In the genomic region with DNA sequence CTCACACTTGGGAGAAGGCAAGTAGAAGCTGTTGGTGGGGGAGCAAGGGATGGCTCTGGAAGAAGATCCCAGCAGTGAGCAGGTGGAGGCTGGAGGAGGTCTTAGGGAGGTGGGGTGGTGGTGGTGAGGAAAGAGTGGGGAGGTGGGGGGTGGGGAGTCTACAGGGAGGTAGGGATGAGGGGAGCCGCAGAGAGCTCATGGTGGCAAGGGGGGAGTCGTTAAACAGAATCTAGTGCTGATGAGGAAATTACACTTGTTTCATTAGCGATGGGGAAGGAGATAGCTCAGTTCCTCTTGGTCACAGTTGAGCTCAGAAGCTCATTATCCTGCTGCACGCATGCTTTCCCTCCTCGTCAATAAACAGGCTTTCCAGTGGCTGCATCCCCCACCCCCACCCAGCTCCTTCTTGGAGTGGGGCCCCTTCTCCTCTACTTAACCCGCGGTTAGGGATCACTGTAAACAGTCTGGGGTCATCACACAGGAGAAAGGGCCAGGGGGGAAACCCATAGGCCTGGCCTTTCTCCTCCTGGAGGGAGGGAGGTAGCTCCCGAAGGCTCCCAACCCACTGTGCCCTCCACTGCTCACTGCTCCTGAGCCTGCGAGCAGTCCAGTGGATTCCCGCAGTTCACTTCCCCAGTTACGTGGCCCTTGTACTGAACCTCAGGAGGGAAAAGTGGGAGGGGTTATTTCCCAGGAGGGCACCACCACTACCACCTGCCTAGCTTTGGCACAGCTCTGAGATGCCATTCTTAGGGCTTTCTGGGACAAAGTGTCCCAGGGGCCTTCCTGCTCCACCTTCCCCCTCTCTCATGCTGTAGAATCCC, we compare ENCODE assay signal across 15 mouse cellular contexts.
DNase-seq lines count a peak whose midpoint lies in the region; ATAC-seq and TF ChIP-seq lines count a peak whose summit lies in the region.
"Had no signal": no experiment of that assay in that cellular context is flagged by ENCODE, and none has a peak within 500 bp of the region (broad histone marks: within the 10 kb centered on the region; RNA-seq: fewer than 3 reads in every experiment).

No protein-coding gene starts in this region.

- no peak overlapping the region for H3K4me2 ChIP-seq in forebrain, embryonic 11.5 days (ENCODE audit: low read depth, low read length, severe bottlenecking)
- H3K4me2 ChIP-seq in forebrain, postnatal 0 days (ENCODE audit: low read depth): no peak overlapping the region
- no peak overlapping the region for H3K4me2 ChIP-seq in hindbrain, embryonic 16.5 days (ENCODE audit: low read length)
- no peak overlapping the region for H3K4me2 ChIP-seq in kidney, postnatal 0 days (ENCODE audit: low read length)
- no peak overlapping the region for H3K4me2 ChIP-seq in neural tube, embryonic 13.5 days

- DNase-seq in forebrain, embryonic 11.5 days (ENCODE audit: low spot score): peak; percentile 41
- DNase-seq in forebrain, postnatal 0 days: no peak
- peak; percentile 73 for DNase-seq in kidney, postnatal 0 days (ENCODE audit: low spot score)
- no peak for DNase-seq in spleen, postnatal 4 days (ENCODE audit: low spot score in 2 of 2)
- no peak for DNase-seq in cerebellum, adult 9-10 months
- no peak for DNase-seq in urinary bladder, postnatal 25 days (ENCODE audit: low spot score)
- DNase-seq: layer of hippocampus, adult 9-11 months; lung, postnatal 36 days; thymus, adult 2 months had no signal

- no peak overlapping the region for H3K27ac ChIP-seq in forebrain, embryonic 11.5 days (ENCODE audit: low read depth, low read length)
- H3K27ac ChIP-seq in forebrain, postnatal 0 days (ENCODE audit: low read depth, low read length): no peak overlapping the region
- peak overlapping the region; percentile 48 for H3K27ac ChIP-seq in hindbrain, embryonic 16.5 days (ENCODE audit: low read depth, low read length)
- peak overlapping the region; percentile 66 for H3K27ac ChIP-seq in kidney, postnatal 0 days
- H3K27ac ChIP-seq in neural tube, embryonic 13.5 days (replicated peaks): peak overlapping the region; percentile 86
- H3K27ac ChIP-seq: forebrain, embryonic 12.5 days; heart, embryonic 15.5 days; liver, embryonic 14.5 days; midbrain, embryonic 13.5 days had no signal

- no peaks in the 10 kb centered on the region for H3K9me3 ChIP-seq in forebrain, embryonic 11.5 days (ENCODE audit: control insufficient read depth, low read length)
- no peaks in the 10 kb centered on the region for H3K9me3 ChIP-seq in forebrain, postnatal 0 days (ENCODE audit: low read length)
- no peaks in the 10 kb centered on the region for H3K9me3 ChIP-seq in hindbrain, embryonic 16.5 days (ENCODE audit: control insufficient read depth, low read length)
- H3K9me3 ChIP-seq in kidney, postnatal 0 days (replicated peaks; ENCODE audit: low read length): no peaks in the 10 kb centered on the region
- no peaks in the 10 kb centered on the region for H3K9me3 ChIP-seq in neural tube, embryonic 13.5 days
- H3K9me3 ChIP-seq: forebrain, embryonic 12.5 days; heart, embryonic 15.5 days; midbrain, embryonic 13.5 days had no signal

- no peak for ATAC-seq in forebrain, embryonic 11.5 days (replicated peaks; ENCODE audit: low FRiP score)
- ATAC-seq in forebrain, postnatal 0 days: no peak
- ATAC-seq in hindbrain, embryonic 16.5 days: peak; percentile 48
- peak; percentile 66 for ATAC-seq in kidney, postnatal 0 days (replicated peaks; ENCODE audit: low FRiP score, low read depth)
- peak; percentile 63 for ATAC-seq in neural tube, embryonic 13.5 days (ENCODE audit: low read depth)

- TF ChIP-seq CTCF in forebrain, postnatal 0 days (IDR thresholded peaks at IDR 0.05; ENCODE audit: low read depth): no peak
- TF ChIP-seq CTCF in kidney, postnatal 0 days (IDR thresholded peaks at IDR 0.05; ENCODE audit: low read depth): no peak

- H3K4me1 ChIP-seq in forebrain, embryonic 11.5 days (replicated peaks; ENCODE audit: control insufficient read depth, insufficient read depth, low read length): peaks cover 18% of the 10 kb centered on the region
- H3K4me1 ChIP-seq in forebrain, postnatal 0 days (ENCODE audit: insufficient read depth): no peaks in the 10 kb centered on the region
- H3K4me1 ChIP-seq in hindbrain, embryonic 16.5 days (ENCODE audit: control insufficient read depth, insufficient read depth, low read depth, low read length): peaks cover 26% of the 10 kb centered on the region
- H3K4me1 ChIP-seq in kidney, postnatal 0 days (replicated peaks; ENCODE audit: insufficient read depth, low read length): peaks cover 26% of the 10 kb centered on the region
- H3K4me1 ChIP-seq in neural tube, embryonic 13.5 days (replicated peaks): peaks cover 49% of the 10 kb centered on the region

- H3K9ac ChIP-seq in forebrain, embryonic 11.5 days (ENCODE audit: low read length): no peak overlapping the region
- H3K9ac ChIP-seq in forebrain, postnatal 0 days: no peak overlapping the region
- no peak overlapping the region for H3K9ac ChIP-seq in hindbrain, embryonic 16.5 days (ENCODE audit: low read depth, low read length)
- H3K9ac ChIP-seq in kidney, postnatal 0 days (ENCODE audit: low read depth, low read length): no peak overlapping the region
- no peak overlapping the region for H3K9ac ChIP-seq in neural tube, embryonic 13.5 days
- H3K9ac ChIP-seq: heart, embryonic 15.5 days; liver, embryonic 14.5 days had no signal

- H3K27me3 ChIP-seq in forebrain, embryonic 11.5 days (ENCODE audit: control insufficient read depth, insufficient read depth, low read length): peaks cover 67% of the 10 kb centered on the region
- H3K27me3 ChIP-seq in forebrain, postnatal 0 days (ENCODE audit: insufficient read depth, low read length): peaks cover 55% of the 10 kb centered on the region
- H3K27me3 ChIP-seq in hindbrain, embryonic 16.5 days (replicated peaks; ENCODE audit: control insufficient read depth, insufficient read depth, low read length): peaks cover 45% of the 10 kb centered on the region
- H3K27me3 ChIP-seq in kidney, postnatal 0 days (ENCODE audit: insufficient read depth, low read length): peaks cover 14% of the 10 kb centered on the region
- H3K27me3 ChIP-seq in neural tube, embryonic 13.5 days: peaks cover 90% of the 10 kb centered on the region

- no peaks in the 10 kb centered on the region for H3K36me3 ChIP-seq in forebrain, embryonic 11.5 days (ENCODE audit: control insufficient read depth, insufficient read depth, low read length)
- H3K36me3 ChIP-seq in forebrain, postnatal 0 days (ENCODE audit: insufficient read depth): no peaks in the 10 kb centered on the region
- H3K36me3 ChIP-seq in hindbrain, embryonic 16.5 days (ENCODE audit: control insufficient read depth, insufficient read depth, low read length): no peaks in the 10 kb centered on the region
- no peaks in the 10 kb centered on the region for H3K36me3 ChIP-seq in kidney, postnatal 0 days (ENCODE audit: insufficient read depth, low read length)
- no peaks in the 10 kb centered on the region for H3K36me3 ChIP-seq in neural tube, embryonic 13.5 days
- H3K36me3 ChIP-seq: forebrain, embryonic 12.5 days; heart, embryonic 15.5 days; midbrain, embryonic 13.5 days had no signal

- WGBS in forebrain, embryonic 11.5 days: 14% methylated on average over 11 of the region's 11 CpGs
- 12% methylated on average over 11 of the region's 11 CpGs for WGBS in forebrain, postnatal 0 days
- WGBS in hindbrain, embryonic 16.5 days: 10% methylated on average over 11 of the region's 11 CpGs
- WGBS in kidney, postnatal 0 days: 4% methylated on average over 11 of the region's 11 CpGs
- WGBS in neural tube, embryonic 13.5 days: 4% methylated on average over 11 of the region's 11 CpGs

- H3K4me3 ChIP-seq in forebrain, embryonic 11.5 days (ENCODE audit: low read depth, low read length): no peak overlapping the region
- no peak overlapping the region for H3K4me3 ChIP-seq in forebrain, postnatal 0 days (ENCODE audit: low read depth, low read length)
- H3K4me3 ChIP-seq in hindbrain, embryonic 16.5 days (ENCODE audit: low read length): no peak overlapping the region
- H3K4me3 ChIP-seq in kidney, postnatal 0 days (replicated peaks; ENCODE audit: low read depth, low read length): no peak overlapping the region
- no peak overlapping the region for H3K4me3 ChIP-seq in neural tube, embryonic 13.5 days

Comparison
In these comparisons a context has a peak if more than half of its experiments do, and no peak if none do; other contexts are left out.
1. DNase-seq: peak in forebrain, embryonic 11.5 days (single experiment) and kidney, postnatal 0 days (single experiment); none in forebrain, postnatal 0 days (single experiment), spleen, postnatal 4 days (0 of 2), cerebellum, adult 9-10 months (single experiment) and urinary bladder, postnatal 25 days (single experiment).
2. ATAC-seq: peak in hindbrain, embryonic 16.5 days (single experiment), kidney, postnatal 0 days (single experiment) and neural tube, embryonic 13.5 days (single experiment); none in forebrain, embryonic 11.5 days (single experiment) and forebrain, postnatal 0 days (single experiment).
3. H3K27ac ChIP-seq: peak in hindbrain, embryonic 16.5 days (single experiment), kidney, postnatal 0 days (single experiment) and neural tube, embryonic 13.5 days (single experiment); none in forebrain, embryonic 11.5 days (single experiment) and forebrain, postnatal 0 days (single experiment).